Mouse (Mus musculus) MEL (cell line): ENCODE data around the gene Igsf10.

Experiments
- CTCF ChIP-seq, 3 experiments: IDR thresholded peaks in 2 of 3; conservative IDR thresholded peaks in 1 of 3; 2 replicates each; pipeline ENCODE4 v1.5.1; 2011 to 2012; ENCODE audit warnings: low read length in 3 of 3, low read depth in 2 of 3, mild to moderate bottlenecking in 2 of 3, improper control_type of control experiment in 1 of 3, inconsistent platforms in 1 of 3, mixed read lengths in 1 of 3, moderate library complexity in 1 of 3; ENCODE audit not compliant: control insufficient read depth in 1 of 3, insufficient read depth in 1 of 3, poor library complexity in 1 of 3, severe bottlenecking in 1 of 3
- USF1 ChIP-seq: IDR thresholded peaks from 2 replicates; pipeline ENCODE4 v1.6.1; 2014; ENCODE audit warnings: low read depth, mild to moderate bottlenecking, inconsistent platforms, low read length, improper control_type of control experiment, moderate library complexity

GRCm38 (mm10) chr3:59361895-59362294 is 17.7 kb upstream of the Igsf10 start:
- TF ChIP-seq CTCF (IDR thresholded peaks at IDR 0.05 in 2 of 3, conservative IDR thresholded peaks at IDR 0.05 in 1 of 3; ENCODE audit: control insufficient read depth in 1 of 3, insufficient read depth in 1 of 3, low read depth in 2 of 3, low read length in 3 of 3, poor library complexity in 1 of 3, severe bottlenecking in 1 of 3) (no peak), USF1 (no peak)
